Mouse (Mus musculus) brain, embryonic 18.5 days (tissue): ENCODE results near the gene Csad.

Experiments used
- DNase-seq: peaks from one replicate; pipeline ENCODE4 v3.0.0-alpha.2; 2012; ENCODE audit warnings: low read depth, low spot score

The Csad gene

DNA sequence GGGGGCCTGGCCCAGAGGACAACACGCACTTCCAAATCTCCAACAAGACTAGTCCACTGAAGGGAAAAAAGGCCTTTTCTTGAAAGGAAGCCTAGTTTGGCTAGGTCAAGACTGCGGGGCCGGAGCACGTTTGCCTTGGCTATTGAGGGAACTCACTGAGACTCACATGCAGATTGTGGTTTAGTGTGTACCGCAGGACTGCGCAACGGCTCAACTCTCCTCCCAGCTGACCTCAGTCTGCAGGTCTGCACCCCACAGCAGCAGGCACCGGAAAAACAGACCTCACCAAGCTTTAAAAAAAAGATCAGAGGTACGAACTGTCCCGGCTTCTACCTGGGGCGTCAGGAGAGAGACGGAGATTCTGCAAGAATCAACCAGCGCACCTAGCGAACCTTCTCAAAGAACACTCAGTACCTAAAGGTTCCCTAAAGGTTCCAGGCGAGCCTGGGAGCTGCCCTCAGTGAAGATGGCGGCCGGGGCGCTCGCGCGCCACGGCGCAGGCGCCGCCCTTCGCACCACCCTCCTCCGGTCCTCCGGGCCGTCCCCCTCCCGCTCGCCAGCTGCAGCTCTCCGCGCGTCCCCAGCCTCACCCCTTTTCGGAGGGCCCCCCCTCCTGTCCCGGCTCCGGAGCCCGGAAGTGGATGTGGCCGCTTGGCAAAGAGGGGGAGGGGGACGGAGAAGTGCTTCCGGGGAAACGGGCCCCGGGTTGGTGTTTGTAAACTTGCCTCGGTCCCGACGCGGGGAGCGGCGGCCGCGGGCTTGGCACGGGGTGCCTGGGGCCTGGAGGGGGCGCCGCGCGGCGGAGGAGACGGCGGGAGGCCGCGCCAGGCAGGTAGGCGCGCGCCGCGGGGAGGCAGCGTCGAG, 1.3 kb downstream of the Csad start, which contains the start of gene Zfp740:
Zfp740 (plus strand) TSS at position 279 of the 864 bp plus-strand sequence.
- DNase-seq = peak; percentile 95

DNA sequence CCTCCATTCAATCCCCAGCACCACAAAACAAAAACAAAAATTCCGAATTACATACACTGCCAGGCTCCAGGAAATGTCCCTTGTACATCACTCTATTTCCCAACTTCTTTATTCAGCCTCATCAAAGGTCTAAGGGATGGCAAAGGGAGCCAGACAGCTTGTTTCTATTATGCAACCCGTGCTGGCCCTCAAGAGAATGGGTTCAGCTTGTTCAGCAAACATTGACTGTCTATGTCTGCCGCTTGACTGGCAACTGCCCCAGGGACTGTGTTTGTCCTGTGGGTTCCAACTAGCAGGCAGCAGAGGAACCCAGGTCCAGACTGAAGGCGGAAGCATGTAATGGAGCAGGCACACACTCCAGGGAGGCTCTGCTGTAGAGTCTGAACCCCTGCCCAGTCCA, 5.7 kb downstream of the Csad start:
- DNase-seq = no peak

DNA sequence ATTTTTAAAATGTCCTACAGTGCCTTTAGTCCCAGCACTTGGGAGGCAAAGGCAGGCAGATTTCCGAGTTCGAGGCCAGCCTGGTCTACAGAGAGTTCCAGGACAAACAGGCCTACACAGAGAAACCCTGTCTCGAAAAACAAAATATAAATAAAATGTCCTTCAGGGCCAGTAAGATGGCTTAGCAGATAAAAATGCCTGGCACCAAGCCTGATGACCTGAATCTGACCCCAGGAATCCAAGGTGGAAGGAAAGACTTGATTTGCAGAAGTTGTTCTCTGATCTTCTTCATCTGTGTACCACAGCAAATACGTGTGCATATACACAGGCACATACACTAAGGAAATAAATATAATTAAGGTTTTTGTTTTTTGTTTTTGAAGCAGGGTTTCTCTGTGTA, 9.2 kb downstream of the Csad start:
- DNase-seq = no peak

- no peak for DNase-seq
These were observed 10.1 kb downstream of the Csad start for GRCm38 (mm10) chr15:102194439-102194838.

DNA sequence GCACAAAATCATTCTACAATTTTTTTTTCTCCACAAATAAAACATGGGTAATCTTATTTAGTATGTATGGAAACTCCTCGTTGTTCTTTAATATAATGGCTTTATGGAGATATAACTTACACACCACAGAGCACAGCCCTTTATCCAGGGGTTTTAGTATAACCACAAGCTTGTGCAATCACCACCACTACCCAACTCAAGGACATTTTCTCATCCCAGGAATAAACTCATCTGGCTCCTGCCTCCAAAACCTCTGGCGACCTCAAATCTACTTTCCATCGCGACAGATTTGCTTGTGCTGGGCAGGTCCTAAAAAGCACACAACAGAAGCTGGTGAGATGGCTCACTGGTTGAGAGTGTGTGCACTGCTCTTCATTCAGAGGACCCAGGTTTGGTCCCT, 10.9 kb downstream of the Csad start:
- no peak for DNase-seq

DNA sequence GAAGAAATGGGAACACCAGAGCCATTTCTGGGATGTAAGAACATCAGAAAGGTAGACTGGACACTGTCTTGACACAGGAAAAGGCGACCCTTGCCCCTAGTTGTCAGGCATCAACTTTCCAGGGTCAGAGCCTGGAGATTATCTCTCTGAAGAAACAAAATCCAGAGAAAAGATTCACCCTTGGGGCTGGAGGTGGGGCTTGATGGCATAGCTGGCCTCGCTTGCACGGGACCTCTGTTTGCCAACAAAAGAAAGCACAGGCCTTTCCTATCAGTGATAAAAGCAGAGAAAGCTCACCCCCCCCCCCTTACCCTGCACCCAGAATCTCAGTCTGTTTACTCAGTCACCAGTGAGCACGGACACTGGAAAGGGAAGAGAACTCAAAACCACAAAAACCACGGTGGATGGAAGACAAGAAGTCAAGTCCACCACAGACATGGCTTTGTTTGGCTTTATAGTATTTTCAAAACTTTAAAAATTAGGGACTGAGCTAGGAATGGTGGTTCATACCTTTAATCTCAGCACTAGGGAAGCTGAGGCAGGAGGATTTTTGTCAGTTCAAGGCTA, 11.6 kb downstream of the Csad start:
- no peak for DNase-seq

GRCm38 (mm10) chr15:102192271-102192812, 12.2 kb downstream of the Csad start:
- no peak for DNase-seq

DNA sequence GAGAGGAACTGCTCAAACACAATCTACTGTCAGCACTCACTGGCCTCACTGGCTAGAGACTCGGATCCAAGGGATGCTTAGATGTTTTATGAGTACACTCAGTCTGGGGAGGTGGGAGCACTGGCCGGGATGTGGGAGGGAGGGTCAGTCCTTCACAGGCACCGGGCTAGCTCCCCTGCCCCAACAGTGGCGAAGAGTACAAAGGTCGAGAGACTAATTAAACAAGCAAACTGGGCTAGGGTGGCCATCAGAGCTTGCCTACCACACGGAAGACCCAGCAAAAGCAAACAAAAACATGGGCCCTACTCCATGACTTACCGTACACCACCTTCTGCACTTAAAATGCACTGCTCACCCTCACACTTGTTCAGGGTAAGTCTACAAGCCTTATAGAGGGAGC, 12.8 kb downstream of the Csad start:
- no peak for DNase-seq

- DNase-seq = no peak
These were observed 15.6 kb downstream of the Csad start for GRCm38 (mm10) chr15:102188883-102189282.

DNA sequence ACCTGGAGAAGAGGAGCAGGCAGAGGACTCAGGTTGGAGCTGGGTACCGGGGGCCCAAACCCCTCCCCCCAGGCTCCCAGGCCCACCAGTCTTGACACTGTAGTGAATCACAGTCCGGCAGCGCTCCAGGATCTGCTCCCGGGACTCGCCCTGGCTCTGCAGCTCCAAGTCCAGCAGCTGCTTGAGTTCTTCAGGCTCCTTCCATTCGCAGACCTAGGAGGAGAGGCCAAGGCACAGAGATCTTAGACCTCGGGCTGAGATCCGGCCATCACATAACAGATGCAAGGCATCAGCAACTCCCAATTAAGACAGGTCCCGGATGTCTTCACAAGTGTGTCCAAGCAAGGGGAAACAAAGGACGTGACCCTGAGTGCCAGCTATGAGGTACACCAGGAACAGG, 16.4 kb downstream of the Csad start:
- DNase-seq = no peak

DNA sequence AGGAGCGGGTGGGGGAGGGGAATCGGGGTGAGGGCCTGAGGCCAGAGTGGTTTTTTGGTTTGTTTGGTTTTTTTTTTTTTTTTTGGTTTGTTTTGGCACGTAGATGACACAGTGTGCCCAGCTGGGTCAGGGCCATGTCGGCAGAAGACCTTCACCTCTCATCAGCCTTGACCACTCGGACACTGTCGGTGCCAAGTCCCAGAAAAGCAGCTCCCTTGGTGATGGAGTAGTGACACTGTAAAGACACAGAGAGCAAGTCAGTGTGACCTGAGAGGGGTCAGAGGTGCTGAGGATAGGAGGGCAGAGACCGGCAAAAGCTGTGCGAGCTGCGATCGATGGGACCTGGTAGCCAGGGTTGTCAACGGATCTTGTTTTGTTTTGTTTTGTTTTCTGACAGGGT, 18.3 kb downstream of the Csad start:
- no peak for DNase-seq

GRCm38 (mm10) chr15:102183076-102183475, 21.4 kb downstream of the Csad start:
- no peak for DNase-seq

DNA sequence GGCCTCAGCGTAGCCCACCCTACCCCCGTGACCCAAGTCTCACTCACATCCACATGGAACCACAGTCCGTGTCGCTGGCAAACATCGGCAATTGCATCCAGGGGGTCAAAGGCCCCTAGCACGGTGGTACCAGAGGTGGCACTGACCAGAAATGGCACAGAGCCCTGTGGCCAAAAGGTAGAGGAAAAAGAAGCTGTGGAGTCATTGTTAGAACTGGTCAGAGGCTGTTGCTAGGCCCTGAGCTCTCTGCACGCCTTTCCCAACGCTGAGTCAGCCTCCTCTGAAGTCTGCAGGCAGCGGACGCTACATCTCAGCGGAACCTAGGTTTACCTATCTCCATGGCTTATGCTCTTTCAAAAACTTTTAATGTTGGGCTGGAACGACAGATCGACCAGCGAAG, 24.6 kb downstream of the Csad start:
- no peak for DNase-seq

DNA sequence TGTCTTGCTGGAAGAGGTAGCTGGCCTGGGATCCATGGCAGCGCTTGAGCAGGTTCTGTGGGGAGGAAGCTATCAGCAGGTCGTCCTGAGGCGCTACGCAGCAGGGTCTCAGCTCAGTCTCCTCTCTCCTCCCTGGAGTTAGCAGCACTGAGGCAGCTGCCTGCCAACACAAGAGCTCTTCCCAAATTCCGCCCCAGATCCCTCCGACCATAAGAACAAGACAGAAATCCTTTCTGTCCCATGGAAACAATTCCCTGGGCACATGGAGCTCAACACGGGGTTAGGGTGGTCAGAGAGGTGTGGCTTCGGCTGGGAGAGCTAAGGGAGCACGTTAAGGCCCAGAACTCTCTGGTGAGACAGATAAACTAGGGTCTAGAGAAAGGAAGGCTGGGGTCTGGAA, 25.4 kb downstream of the Csad start:
- DNase-seq = no peak

DNA sequence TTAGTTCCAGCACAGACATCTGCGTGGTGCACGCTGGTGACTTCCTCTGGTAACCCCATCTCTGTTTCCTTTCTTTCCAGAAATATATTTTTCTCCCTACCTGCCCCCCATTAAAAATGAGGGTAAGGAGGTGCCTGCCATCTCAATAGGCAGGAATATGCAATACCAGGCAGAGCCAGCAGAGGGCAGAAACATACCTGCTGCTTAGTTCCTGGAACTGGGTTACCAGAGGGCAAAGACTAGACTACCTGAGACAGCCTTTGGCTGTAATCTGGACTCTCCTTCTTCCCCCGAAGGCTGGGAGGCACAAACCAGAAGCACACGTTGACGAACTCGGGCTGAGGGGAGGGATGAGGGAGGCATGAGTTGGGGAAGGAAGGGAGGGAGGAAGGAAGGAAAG, 26.2 kb downstream of the Csad start:
- no peak for DNase-seq

- no peak for DNase-seq
These were observed 27.1 kb downstream of the Csad start for GRCm38 (mm10) chr15:102177417-102177816.

DNA sequence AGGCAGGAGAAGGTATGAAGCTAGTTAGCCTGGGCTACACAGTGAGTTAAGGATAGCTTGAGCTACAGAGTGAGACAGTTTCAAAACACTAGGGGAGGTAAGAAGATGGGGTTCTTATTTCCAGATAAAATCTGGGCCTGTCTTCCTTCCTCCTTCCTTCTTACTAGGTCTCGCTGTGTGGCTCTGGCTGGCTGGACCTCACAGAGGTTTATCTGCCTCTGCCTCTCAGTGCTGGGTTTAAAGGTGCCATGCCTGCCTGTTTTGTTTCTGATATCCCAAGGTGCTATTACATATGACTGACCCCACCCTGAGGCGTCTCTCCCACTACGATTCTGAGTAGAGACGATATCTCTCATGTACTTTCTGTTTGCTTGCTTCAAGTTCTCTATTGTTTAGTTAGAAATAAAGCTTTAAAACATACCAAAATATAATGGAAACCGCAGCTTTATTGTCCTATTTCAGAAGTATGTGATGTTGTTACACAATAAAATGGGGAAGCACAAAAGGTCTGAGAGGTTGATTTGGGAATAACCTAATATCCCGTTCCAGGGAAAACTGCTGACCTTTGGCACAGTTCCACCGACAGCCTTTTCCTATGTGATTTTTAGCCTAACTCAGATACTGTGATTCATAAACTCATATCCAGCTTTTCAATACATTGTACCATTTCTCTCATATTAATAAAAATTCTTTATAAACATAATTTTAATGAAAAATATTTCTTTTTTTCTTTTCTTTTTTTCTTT, 27.8 kb downstream of the Csad start:
- DNase-seq = no peak

- no peak for DNase-seq
These were observed 28.7 kb downstream of the Csad start for GRCm38 (mm10) chr15:102175736-102176319.

DNA sequence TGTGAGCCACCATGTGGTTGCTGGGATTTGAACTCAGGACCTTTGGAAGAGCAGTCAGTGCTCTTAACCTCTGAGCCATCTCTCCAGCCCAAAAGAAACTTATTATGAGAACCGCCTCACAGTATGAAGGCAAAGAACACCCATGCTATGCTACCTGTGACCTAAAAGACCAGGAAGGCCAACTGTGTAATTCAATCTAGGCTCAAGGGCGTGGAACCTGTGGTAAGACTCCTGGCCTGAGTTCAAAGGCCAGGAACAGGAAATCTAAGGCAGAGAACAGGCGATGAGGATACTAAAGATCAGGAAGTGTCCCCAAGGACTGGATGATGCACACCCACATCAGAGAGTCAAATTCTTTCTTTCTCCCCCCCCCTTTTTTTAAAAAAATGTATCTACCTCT, 30.9 kb downstream of the Csad start:
- no peak for DNase-seq

- no peak for DNase-seq
These were observed 35.5 kb downstream of the Csad start for GRCm38 (mm10) chr15:102169064-102169463.

DNA sequence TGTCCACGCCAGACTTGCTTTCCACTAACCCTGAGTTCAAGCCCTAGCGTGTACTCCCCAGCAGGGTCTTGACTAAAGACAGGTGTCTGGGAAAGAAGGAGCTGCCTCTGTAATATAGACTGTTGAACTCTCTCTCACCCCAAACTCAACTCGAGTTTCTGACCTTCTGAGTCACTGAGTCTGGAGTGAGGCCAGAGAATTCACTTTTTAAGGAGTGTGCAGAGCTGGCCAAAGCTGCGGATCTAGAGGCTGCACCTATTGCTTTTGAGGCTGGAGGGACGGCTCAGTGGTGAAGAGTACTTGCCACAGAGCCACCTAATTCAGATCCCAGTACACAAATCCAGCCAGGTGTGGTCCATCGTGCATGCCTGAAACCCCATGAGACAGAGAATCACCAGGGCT, 36.9 kb downstream of the Csad start:
- DNase-seq = no peak
